Mouse (Mus musculus): ENCODE results near the gene Ghdc. TPM values are rescaled to one million over a fixed set of nuclear protein-coding genes. Genes with fewer than 3 reads are reported as not detected.

Gene Ghdc
- polyA plus RNA-seq, 1 experiment from 2014 or later, result 4.7 TPM

GRCm38 (mm10) chr11:100746546-100746945 lies 24.2 kb downstream of the Ghdc start:
- Histone ChIP-seq H3K4me1 (ENCODE audit: control insufficient read depth in 2 of 2, insufficient read depth in 2 of 2, low read length in 2 of 2) (no peaks in the 10 kb centered on the region), H3K4me2 (ENCODE audit: low read length) (no peak overlapping the region), H3K36me3 (ENCODE audit: control insufficient read depth, insufficient read depth, low read length) (no peaks in the 10 kb centered on the region), H3K9me3 (ENCODE audit: control insufficient read depth, low read length) (no peaks in the 10 kb centered on the region), H3K4me3 (ENCODE audit: control insufficient read depth in 1 of 2, insufficient read depth in 1 of 2, low read depth in 1 of 2, low read length in 2 of 2) (no peak overlapping the region), H3K9ac (ENCODE audit: low read length) (no peak overlapping the region), H3K27me3 (ENCODE audit: control insufficient read depth, insufficient read depth, low read length) (peaks cover 35% of the 10 kb centered on the region), H3K27ac (replicated peaks in 1 of 2; ENCODE audit: control insufficient read depth in 1 of 2, insufficient read depth in 1 of 2, low read depth in 2 of 2, low read length in 2 of 2) (no peak overlapping the region)
- 77% methylated on average over 10 of the region's 10 CpGs for WGBS
- ATAC-seq (ENCODE audit: insufficient number of reproducible peaks, insufficient read depth, low FRiP score, low read depth), result no peak

DNA sequence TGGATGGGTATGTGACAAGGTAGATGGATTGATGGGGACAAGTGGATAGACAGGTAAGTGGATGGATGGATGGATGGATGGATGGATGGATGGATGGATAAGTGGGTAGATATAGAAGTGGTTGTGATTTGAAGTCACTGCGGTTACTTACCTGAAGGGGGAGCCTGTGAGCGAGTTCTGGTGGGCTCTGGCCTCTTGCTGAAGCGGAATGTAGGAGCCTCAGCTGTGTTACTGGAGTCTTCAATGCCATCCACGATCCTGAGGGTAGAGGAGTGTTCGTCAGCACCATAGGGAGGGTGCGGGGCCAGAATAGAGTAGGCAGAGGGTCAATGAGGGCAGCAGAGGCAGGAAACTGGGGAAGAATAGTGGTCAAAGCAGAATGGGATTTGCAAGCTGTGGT lies 25.7 kb downstream of the Ghdc start:
- no peak overlapping the region for H3K4me2 ChIP-seq (ENCODE audit: low read length)
- no peaks in the 10 kb centered on the region for H3K4me1 ChIP-seq (ENCODE audit: control insufficient read depth in 2 of 2, insufficient read depth in 2 of 2, low read length in 2 of 2)
- ATAC-seq (ENCODE audit: insufficient number of reproducible peaks, insufficient read depth, low FRiP score, low read depth), result no peak
- no peaks in the 10 kb centered on the region for H3K36me3 ChIP-seq (ENCODE audit: control insufficient read depth, insufficient read depth, low read length)
- H3K9me3 ChIP-seq (ENCODE audit: control insufficient read depth, low read length), result no peaks in the 10 kb centered on the region
- no peak overlapping the region for H3K27ac ChIP-seq (replicated peaks in 1 of 2; ENCODE audit: control insufficient read depth in 1 of 2, insufficient read depth in 1 of 2, low read depth in 2 of 2, low read length in 2 of 2)
- 17% methylated on average over 6 of the region's 6 CpGs for WGBS
- no peak overlapping the region for H3K9ac ChIP-seq (ENCODE audit: low read length)
- no peak overlapping the region for H3K4me3 ChIP-seq (ENCODE audit: control insufficient read depth in 1 of 2, insufficient read depth in 1 of 2, low read depth in 1 of 2, low read length in 2 of 2)
- H3K27me3 ChIP-seq (ENCODE audit: control insufficient read depth, insufficient read depth, low read length), result peaks cover 31% of the 10 kb centered on the region

GRCm38 (mm10) chr11:100741348-100741747 lies 29.4 kb downstream of the Ghdc start:
- Histone ChIP-seq H3K27ac (replicated peaks in 1 of 2; ENCODE audit: control insufficient read depth in 1 of 2, insufficient read depth in 1 of 2, low read depth in 2 of 2, low read length in 2 of 2) (no peak overlapping the region), H3K9ac (ENCODE audit: low read length) (no peak overlapping the region), H3K9me3 (ENCODE audit: control insufficient read depth, low read length) (no peaks in the 10 kb centered on the region), H3K4me3 (ENCODE audit: control insufficient read depth in 1 of 2, insufficient read depth in 1 of 2, low read depth in 1 of 2, low read length in 2 of 2) (no peak overlapping the region), H3K27me3 (ENCODE audit: control insufficient read depth, insufficient read depth, low read length) (no peaks in the 10 kb centered on the region; the same call in 1 of the 2 replicates), H3K36me3 (ENCODE audit: control insufficient read depth, insufficient read depth, low read length) (no peaks in the 10 kb centered on the region), H3K4me1 (ENCODE audit: control insufficient read depth in 2 of 2, insufficient read depth in 2 of 2, low read length in 2 of 2) (peaks cover 6 to 10% of the 10 kb centered on the region in 2 experiments), H3K4me2 (ENCODE audit: low read length) (no peak overlapping the region)
- 65% methylated on average over 6 of the region's 6 CpGs for WGBS
- no peak for ATAC-seq (ENCODE audit: insufficient number of reproducible peaks, insufficient read depth, low FRiP score, low read depth)

DNA sequence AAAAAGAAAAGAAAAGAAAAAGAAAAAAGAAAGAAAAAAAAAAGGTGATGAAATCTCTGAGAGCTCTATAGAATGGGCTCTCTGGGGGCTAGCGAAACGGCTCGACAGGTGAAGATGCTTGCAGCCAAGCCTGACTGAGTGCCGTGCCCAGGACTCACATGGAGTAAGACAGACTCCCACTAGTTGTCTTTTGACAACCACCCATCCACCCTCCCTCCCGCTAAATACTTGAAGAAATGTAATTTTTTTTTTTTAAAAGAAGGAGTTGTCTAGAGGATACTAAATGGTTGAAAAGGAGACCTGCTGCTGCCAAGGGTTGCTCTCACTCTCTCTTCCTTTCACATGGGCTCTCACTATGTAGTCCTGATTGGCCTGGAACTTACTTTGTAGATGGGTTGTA lies 32.0 kb downstream of the Ghdc start:
- Histone ChIP-seq H3K4me2 (ENCODE audit: low read length) (peak overlapping the region; percentile 69), H3K27ac (replicated peaks in 1 of 2; ENCODE audit: control insufficient read depth in 1 of 2, insufficient read depth in 1 of 2, low read depth in 2 of 2, low read length in 2 of 2) (no peak overlapping the region)
- WGBS, result 8% methylated on average over 5 of the region's 5 CpGs

DNA sequence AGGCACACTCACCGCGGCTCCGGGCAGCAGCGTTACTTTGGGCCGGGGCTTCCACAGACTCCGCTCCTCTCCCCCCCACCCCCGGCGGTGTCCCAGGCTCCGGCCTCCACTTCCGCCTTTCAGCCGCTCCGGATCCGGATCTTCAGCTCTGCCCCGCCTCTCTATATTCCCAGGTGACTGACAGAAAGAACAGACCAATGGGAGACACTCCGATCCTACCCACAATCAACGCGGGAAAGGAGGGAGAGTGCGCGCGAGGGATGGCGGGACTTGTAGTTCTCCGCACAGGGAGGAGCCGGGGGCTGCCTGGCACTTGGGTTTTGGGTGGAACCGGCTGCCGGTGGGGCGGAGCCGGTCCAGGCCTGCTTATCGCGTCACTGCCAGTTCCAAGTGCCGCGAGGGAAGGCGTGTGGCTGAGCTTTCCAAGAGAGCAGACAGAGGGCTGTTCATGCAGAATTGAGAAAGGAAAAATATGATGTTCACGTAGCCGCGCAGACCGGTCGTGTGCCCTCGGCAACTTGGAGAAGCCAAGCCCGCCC lies 32.6 kb downstream of the Ghdc start, which contains the start of gene Rab5c:
Rab5c (minus strand) TSS at position 150 of the 539 bp plus-strand sequence.
- Histone ChIP-seq H3K4me2 (ENCODE audit: low read length) (peak within 1 kb of the TSS; percentile 83), H3K9ac (ENCODE audit: low read length) (peak within 1 kb of the TSS; percentile 92), H3K9me3 (ENCODE audit: control insufficient read depth, low read length) (no peaks in the 10 kb centered on the region), H3K36me3 (ENCODE audit: control insufficient read depth, insufficient read depth, low read length) (0 out of 2 replicates have a peak, but pooled peaks cover 2% of the 10 kb centered on the region), H3K4me3 (ENCODE audit: control insufficient read depth in 1 of 2, insufficient read depth in 1 of 2, low read depth in 1 of 2, low read length in 2 of 2) (peak within 1 kb of the TSS; percentile 69 to 85), H3K27me3 (ENCODE audit: control insufficient read depth, insufficient read depth, low read length) (no peaks in the 10 kb centered on the region), H3K4me1 (ENCODE audit: control insufficient read depth in 2 of 2, insufficient read depth in 2 of 2, low read length in 2 of 2) (peaks cover 10 to 17% of the 10 kb centered on the region in 2 experiments), H3K27ac (replicated peaks in 1 of 2; ENCODE audit: control insufficient read depth in 1 of 2, insufficient read depth in 1 of 2, low read depth in 2 of 2, low read length in 2 of 2) (peak within 1 kb of the TSS; percentile 69)
- peak; percentile 99 for ATAC-seq (ENCODE audit: insufficient number of reproducible peaks, insufficient read depth, low FRiP score, low read depth)
- WGBS, result under 1% methylated on average over 38 of the region's 39 CpGs

More for the DNA sequence above, 32.0 kb downstream of the Ghdc start:
- no peaks in the 10 kb centered on the region for H3K36me3 ChIP-seq (ENCODE audit: control insufficient read depth, insufficient read depth, low read length)
- ATAC-seq (ENCODE audit: insufficient number of reproducible peaks, insufficient read depth, low FRiP score, low read depth), result no peak
- H3K9me3 ChIP-seq (ENCODE audit: control insufficient read depth, low read length), result no peaks in the 10 kb centered on the region
- H3K4me3 ChIP-seq (ENCODE audit: control insufficient read depth in 1 of 2, insufficient read depth in 1 of 2, low read depth in 1 of 2, low read length in 2 of 2), result peak overlapping the region; percentile 69 to 85; a peak in 3 of 4 replicates
- peak overlapping the region; percentile 72 for H3K9ac ChIP-seq (ENCODE audit: low read length)
- H3K27me3 ChIP-seq (ENCODE audit: control insufficient read depth, insufficient read depth, low read length), result no peaks in the 10 kb centered on the region
- peaks cover 10 to 17% of the 10 kb centered on the region in 2 experiments for H3K4me1 ChIP-seq (ENCODE audit: control insufficient read depth in 2 of 2, insufficient read depth in 2 of 2, low read length in 2 of 2)

- peaks cover 9% of the 10 kb centered on the region; the same call in 1 of the 2 replicates for H3K36me3 ChIP-seq (ENCODE audit: control insufficient read depth, insufficient read depth, low read length)
- ATAC-seq (ENCODE audit: insufficient number of reproducible peaks, insufficient read depth, low FRiP score, low read depth), result no peak
- no peaks in the 10 kb centered on the region for H3K9me3 ChIP-seq (ENCODE audit: control insufficient read depth, low read length)
- WGBS, result 1% methylated on average over 13 of the region's 13 CpGs
- H3K9ac ChIP-seq (ENCODE audit: low read length), result peak overlapping the region; percentile 92
- H3K4me3 ChIP-seq (ENCODE audit: control insufficient read depth in 1 of 2, insufficient read depth in 1 of 2, low read depth in 1 of 2, low read length in 2 of 2), result peak overlapping the region; percentile 69 to 85
- H3K4me2 ChIP-seq (ENCODE audit: low read length), result peak overlapping the region; percentile 83
- H3K27me3 ChIP-seq (ENCODE audit: control insufficient read depth, insufficient read depth, low read length), result no peaks in the 10 kb centered on the region
- peaks cover 10 to 17% of the 10 kb centered on the region in 2 experiments for H3K4me1 ChIP-seq (ENCODE audit: control insufficient read depth in 2 of 2, insufficient read depth in 2 of 2, low read length in 2 of 2)
- H3K27ac ChIP-seq (replicated peaks in 1 of 2; ENCODE audit: control insufficient read depth in 1 of 2, insufficient read depth in 1 of 2, low read depth in 2 of 2, low read length in 2 of 2), result peak overlapping the region; percentile 50 to 69; a peak in 3 of 4 replicates
Measured at GRCm38 (mm10) chr11:100737105-100737733, 33.5 kb downstream of the Ghdc start.

GRCm38 (mm10) chr11:100736746-100737080 lies 34.0 kb downstream of the Ghdc start:
- Histone ChIP-seq H3K4me2 (ENCODE audit: low read length) (peak overlapping the region; percentile 83), H3K9ac (ENCODE audit: low read length) (peak overlapping the region; percentile 92; the same call in 1 of the 2 replicates), H3K27ac (replicated peaks in 1 of 2; ENCODE audit: control insufficient read depth in 1 of 2, insufficient read depth in 1 of 2, low read depth in 2 of 2, low read length in 2 of 2) (peak overlapping the region; percentile 8 to 16; a peak in 1 of 4 replicates), H3K4me1 (ENCODE audit: control insufficient read depth in 2 of 2, insufficient read depth in 2 of 2, low read length in 2 of 2) (peaks cover 10 to 17% of the 10 kb centered on the region in 2 experiments), H3K36me3 (ENCODE audit: control insufficient read depth, insufficient read depth, low read length) (peaks cover 10% of the 10 kb centered on the region; the same call in 1 of the 2 replicates), H3K27me3 (ENCODE audit: control insufficient read depth, insufficient read depth, low read length) (no peaks in the 10 kb centered on the region), H3K9me3 (ENCODE audit: control insufficient read depth, low read length) (no peaks in the 10 kb centered on the region), H3K4me3 (ENCODE audit: control insufficient read depth in 1 of 2, insufficient read depth in 1 of 2, low read depth in 1 of 2, low read length in 2 of 2) (peak overlapping the region; percentile 10 to 85; a peak in 3 of 4 replicates)
- no peak for ATAC-seq (ENCODE audit: insufficient number of reproducible peaks, insufficient read depth, low FRiP score, low read depth)
- 58% methylated on average over 4 of the region's 4 CpGs for WGBS

Measured in heart, embryonic 14.5 days (tissue).